Mouse (Mus musculus): ENCODE results near the gene Gm42957. TPM values are rescaled to one million over a fixed set of nuclear protein-coding genes. Genes with fewer than 3 reads are reported as not detected.
"Not testable (repeated sequence)": the region's sequence is repeated elsewhere in the genome, so short reads cannot be mapped to it uniquely, and the experiment has no call there.

The Gm42957 gene
- polyA plus RNA-seq, 1 experiment from 2014 or later = 0.15 TPM

DNA sequence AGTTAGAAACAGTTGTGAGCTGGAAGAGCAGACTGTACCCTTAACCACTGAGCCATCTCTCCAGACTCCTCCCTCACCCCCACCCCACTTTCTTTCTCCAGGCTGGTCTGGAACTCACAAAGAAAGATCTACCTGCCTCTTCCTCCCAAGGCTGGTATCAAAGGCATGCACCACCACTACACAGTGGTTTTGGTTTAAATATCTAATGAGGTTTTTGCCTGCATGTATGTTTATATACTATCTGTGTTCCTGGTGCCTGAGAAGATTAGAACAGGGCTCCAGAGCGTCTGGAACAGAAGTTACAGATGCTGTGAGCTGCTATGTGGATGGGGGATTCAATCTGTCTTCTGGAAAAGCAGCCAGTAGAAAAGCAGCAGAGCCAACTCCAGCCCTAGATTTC, 1.3 kb upstream of the Gm42957 start:
- Histone ChIP-seq H3K27ac (replicated peaks) (no peak overlapping the region), H3K4me3 (no peak overlapping the region), H3K4me1 (peaks cover 48% of the 10 kb centered on the region), H3K36me3 (peaks cover 51% of the 10 kb centered on the region), H3K27me3 (ENCODE audit: low read depth, poor library complexity, severe bottlenecking) (no peaks in the 10 kb centered on the region), H3K9me3 (replicated peaks) (no peaks in the 10 kb centered on the region)
- WGBS = 75% methylated on average over 1 of the region's 1 CpGs
- DNase-seq (ENCODE audit: low spot score) = no peak

DNA sequence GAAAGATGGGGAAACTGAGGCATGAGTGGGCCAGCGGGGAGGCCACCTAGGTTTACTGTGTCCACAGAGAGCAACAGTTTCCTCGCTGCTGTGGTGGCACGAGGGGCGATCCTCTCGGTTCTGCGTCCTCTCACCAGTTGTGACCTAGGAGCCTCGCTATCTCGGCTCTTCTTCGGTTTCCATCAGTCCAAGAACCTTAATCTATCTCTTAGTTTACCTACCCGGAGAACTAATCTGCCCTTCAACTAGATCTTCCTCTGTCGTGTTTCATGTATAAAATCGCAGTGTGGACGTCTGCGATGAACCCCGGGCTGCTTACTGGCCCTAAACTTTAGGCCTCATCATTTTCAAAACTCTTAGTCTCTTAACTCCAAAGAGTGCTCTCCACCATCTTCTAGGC, 632 bp downstream of the Gm42957 start:
- Histone ChIP-seq H3K27me3 (ENCODE audit: low read depth, poor library complexity, severe bottlenecking) (no peaks in the 10 kb centered on the region), H3K4me3 (peak overlapping the region; percentile 95), H3K9me3 (replicated peaks) (no peaks in the 10 kb centered on the region), H3K27ac (replicated peaks) (peak overlapping the region; percentile 93), H3K36me3 (peaks cover 63% of the 10 kb centered on the region), H3K4me1 (peaks cover 37% of the 10 kb centered on the region)
- 13% methylated on average over 15 of the region's 15 CpGs for WGBS
- no peak for DNase-seq (ENCODE audit: low spot score)

GRCm38 (mm10) chr3:96636448-96636847, 1.2 kb downstream of the Gm42957 start:
- H3K27me3 ChIP-seq (ENCODE audit: low read depth, poor library complexity, severe bottlenecking) = no peaks in the 10 kb centered on the region
- H3K36me3 ChIP-seq = peaks cover 63% of the 10 kb centered on the region
- H3K27ac ChIP-seq (replicated peaks) = no peak overlapping the region
- peak overlapping the region; percentile 95 for H3K4me3 ChIP-seq
- WGBS = 68% methylated on average over 11 of the region's 11 CpGs
- DNase-seq (ENCODE audit: low spot score) = no peak
- peaks cover 32% of the 10 kb centered on the region for H3K4me1 ChIP-seq
- H3K9me3 ChIP-seq (replicated peaks) = no peaks in the 10 kb centered on the region

- Histone ChIP-seq H3K4me1 (peaks cover 31% of the 10 kb centered on the region), H3K4me3 (no peak overlapping the region), H3K27me3 (ENCODE audit: low read depth, poor library complexity, severe bottlenecking) (no peaks in the 10 kb centered on the region), H3K27ac (replicated peaks) (no peak overlapping the region), H3K9me3 (replicated peaks) (no peaks in the 10 kb centered on the region), H3K36me3 (peaks cover 57% of the 10 kb centered on the region)
- 77% methylated on average over 1 of the region's 1 CpGs for WGBS
- DNase-seq (ENCODE audit: low spot score) = peak; percentile 54
These were observed 3.9 kb downstream of the Gm42957 start for GRCm38 (mm10) chr3:96639219-96639618.

DNA sequence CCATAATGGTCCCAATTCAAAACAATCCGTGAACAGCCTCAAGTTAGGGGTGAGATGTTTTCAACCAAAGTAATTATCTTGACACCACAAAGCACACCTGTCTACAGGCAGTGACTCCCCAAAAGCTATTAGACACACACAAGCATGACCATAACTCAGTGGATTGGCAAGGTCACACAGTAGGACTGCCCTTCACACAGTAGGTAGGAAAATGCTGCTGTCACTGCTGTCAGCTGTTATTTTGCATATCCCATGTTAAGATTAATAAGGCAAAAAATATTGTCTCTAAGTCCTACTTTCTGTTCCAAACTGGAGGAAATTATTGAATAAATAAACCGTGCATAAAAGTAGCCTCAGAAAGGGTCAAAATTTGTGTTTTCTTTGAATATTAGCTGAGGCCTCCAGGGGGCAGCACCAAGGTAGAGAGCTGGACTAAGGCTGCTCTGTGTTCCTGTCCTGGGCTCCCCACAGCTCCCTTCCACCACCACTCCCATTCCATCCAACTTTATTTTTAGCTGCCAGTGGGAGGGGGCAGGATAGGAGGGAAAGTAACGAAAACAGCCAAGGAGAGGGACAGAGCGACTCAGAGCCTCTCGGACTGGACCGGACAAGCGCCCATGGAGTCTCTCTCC, 9.9 kb downstream of the Gm42957 start, which contains the start of gene Itga10:
Gene Itga10, plus strand, starts transcription at position 567 of the 632 bp plus-strand sequence.
- 72% methylated on average over 7 of the region's 7 CpGs for WGBS
- Histone ChIP-seq H3K4me1 (no peaks in the 10 kb centered on the region), H3K27me3 (ENCODE audit: low read depth, poor library complexity, severe bottlenecking) (no peaks in the 10 kb centered on the region), H3K4me3 (no peak within 1 kb of the TSS), H3K9me3 (replicated peaks) (no peaks in the 10 kb centered on the region), H3K27ac (replicated peaks) (no peak within 1 kb of the TSS), H3K36me3 (peaks cover 38% of the 10 kb centered on the region)
- DNase-seq (ENCODE audit: low spot score) = peak; percentile 19

DNA sequence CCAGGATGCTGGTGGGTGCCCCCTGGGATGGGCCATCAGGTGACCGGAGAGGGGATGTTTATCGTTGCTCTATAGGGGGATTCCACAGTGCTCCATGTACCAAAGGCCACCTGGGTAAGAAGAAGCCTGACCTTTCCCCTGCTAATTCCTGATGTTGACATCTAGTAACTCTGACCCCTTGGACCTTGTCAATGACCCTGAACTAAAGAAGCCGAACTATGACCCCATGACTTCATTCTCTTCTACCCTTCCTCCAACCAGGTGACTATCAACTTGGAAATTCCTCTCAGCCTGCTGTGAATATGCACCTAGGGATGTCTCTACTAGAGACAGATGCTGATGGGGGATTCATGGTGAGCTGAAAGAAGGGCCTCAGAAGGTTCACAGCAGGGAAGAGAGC, 12.1 kb downstream of the Gm42957 start:
- H3K36me3 ChIP-seq = peaks cover 25% of the 10 kb centered on the region
- H3K9me3 ChIP-seq (replicated peaks) = no peaks in the 10 kb centered on the region
- WGBS = 77% methylated on average over 3 of the region's 3 CpGs
- H3K4me3 ChIP-seq = no peak overlapping the region
- DNase-seq (ENCODE audit: low spot score) = no peak
- no peak overlapping the region for H3K27ac ChIP-seq (replicated peaks)
- no peaks in the 10 kb centered on the region for H3K4me1 ChIP-seq
- H3K27me3 ChIP-seq (ENCODE audit: low read depth, poor library complexity, severe bottlenecking) = no peaks in the 10 kb centered on the region

DNA sequence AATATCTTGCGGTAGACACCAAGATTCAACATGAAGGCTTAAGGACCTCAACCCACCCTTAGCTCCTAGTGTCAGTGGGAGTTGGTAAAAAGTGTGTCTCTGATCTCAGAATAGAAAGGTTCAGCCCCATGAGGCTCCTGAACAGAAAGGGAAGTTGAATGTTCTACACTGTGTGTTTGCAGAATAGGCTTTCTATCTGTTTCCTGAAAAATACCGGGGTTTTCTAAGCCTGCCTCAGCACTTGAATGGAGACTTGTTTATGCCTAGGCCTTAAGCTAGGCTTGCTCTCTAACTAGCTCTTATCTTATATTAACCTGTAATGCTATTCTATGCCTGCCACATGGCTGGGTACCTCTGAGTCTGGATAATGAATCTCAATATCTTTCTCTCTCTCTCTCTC, 25.6 kb downstream of the Gm42957 start:
- DNase-seq (ENCODE audit: low spot score) = no peak
- no peak overlapping the region for H3K4me3 ChIP-seq
- H3K9me3 ChIP-seq (replicated peaks) = no peaks in the 10 kb centered on the region
- H3K4me1 ChIP-seq = peaks cover 15% of the 10 kb centered on the region
- peaks cover 4% of the 10 kb centered on the region; the same call in 1 of the 2 replicates for H3K27me3 ChIP-seq (ENCODE audit: low read depth, poor library complexity, severe bottlenecking)
- H3K36me3 ChIP-seq = 0 out of 2 replicates have a peak, but pooled peaks cover 2% of the 10 kb centered on the region
- H3K27ac ChIP-seq (replicated peaks) = no peak overlapping the region
- 84% methylated on average over 2 of the region's 2 CpGs for WGBS

- peaks cover 4% of the 10 kb centered on the region; the same call in 1 of the 2 replicates for H3K27me3 ChIP-seq (ENCODE audit: low read depth, poor library complexity, severe bottlenecking)
- peaks cover 15% of the 10 kb centered on the region for H3K4me1 ChIP-seq
- peak overlapping the region; percentile 42 for H3K4me3 ChIP-seq
- 0 out of 2 replicates have a peak, but pooled peaks cover 2% of the 10 kb centered on the region for H3K36me3 ChIP-seq
- no peaks in the 10 kb centered on the region for H3K9me3 ChIP-seq (replicated peaks)
- peak overlapping the region; percentile 68 for H3K27ac ChIP-seq (replicated peaks)
- WGBS = 48% methylated on average over 8 of the region's 8 CpGs
- DNase-seq (ENCODE audit: low spot score) = no peak
These were observed 27.6 kb downstream of the Gm42957 start for GRCm38 (mm10) chr3:96662731-96663316.

- Histone ChIP-seq H3K4me3 (peak overlapping the region; percentile 42), H3K27ac (replicated peaks) (peak overlapping the region; percentile 68), H3K36me3 (0 out of 2 replicates have a peak, but pooled peaks cover 2% of the 10 kb centered on the region), H3K9me3 (replicated peaks) (no peaks in the 10 kb centered on the region), H3K4me1 (peaks cover 15% of the 10 kb centered on the region), H3K27me3 (ENCODE audit: low read depth, poor library complexity, severe bottlenecking) (peaks cover 4% of the 10 kb centered on the region; the same call in 1 of the 2 replicates)
- 6% methylated on average over 18 of the region's 18 CpGs for WGBS
- DNase-seq (ENCODE audit: low spot score) = peak; percentile 84
These were observed 28.4 kb downstream of the Gm42957 start for GRCm38 (mm10) chr3:96663432-96664239.

DNA sequence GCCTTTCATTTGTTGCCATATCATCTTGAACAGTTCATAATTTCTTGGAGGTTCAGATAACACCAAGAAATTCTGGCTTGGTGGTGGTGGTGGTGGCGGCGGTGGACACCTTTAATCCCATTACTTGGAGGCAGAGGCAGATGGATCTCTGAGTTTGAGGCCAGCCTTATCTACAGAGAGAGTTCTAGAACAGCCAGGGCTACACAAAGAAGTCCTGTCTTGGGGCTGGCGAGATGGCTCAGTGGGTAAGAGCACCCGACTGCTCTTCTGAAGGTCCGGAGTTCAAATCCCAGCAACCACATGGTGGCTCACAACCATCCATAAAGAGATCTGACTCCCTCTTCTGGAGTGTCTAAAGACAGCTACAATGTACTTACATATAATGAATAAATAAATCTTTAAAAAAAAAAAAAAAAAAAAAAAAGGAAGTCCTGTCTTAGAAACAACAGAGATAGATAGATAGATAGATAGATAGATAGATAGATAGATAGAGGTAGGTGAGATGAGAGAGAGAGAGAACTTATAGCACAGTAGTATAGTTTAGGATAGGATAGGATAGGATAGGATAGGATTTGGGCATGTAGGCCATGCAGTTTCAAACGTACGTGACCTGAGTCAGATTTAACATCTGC, 30.6 kb downstream of the Gm42957 start:
- not testable (repeated sequence) for H3K4me3 ChIP-seq; H3K36me3 ChIP-seq; H3K9me3 ChIP-seq (replicated peaks); DNase-seq (ENCODE audit: low spot score); H3K27ac ChIP-seq (replicated peaks)
- 91% methylated on average over 7 of the region's 7 CpGs for WGBS
- Histone ChIP-seq H3K4me1 (peaks cover 29% of the 10 kb centered on the region), H3K27me3 (ENCODE audit: low read depth, poor library complexity, severe bottlenecking) (peaks cover 15% of the 10 kb centered on the region)

- 93% methylated on average over 5 of the region's 5 CpGs for WGBS
- Histone ChIP-seq H3K4me3 (no peak overlapping the region), H3K4me1 (peaks cover 29% of the 10 kb centered on the region), H3K9me3 (replicated peaks) (no peaks in the 10 kb centered on the region), H3K27me3 (ENCODE audit: low read depth, poor library complexity, severe bottlenecking) (peaks cover 26% of the 10 kb centered on the region), H3K27ac (replicated peaks) (no peak overlapping the region), H3K36me3 (no peaks in the 10 kb centered on the region)
- no peak for DNase-seq (ENCODE audit: low spot score)
These were observed 31.6 kb downstream of the Gm42957 start for GRCm38 (mm10) chr3:96666916-96667315.

- no peak for DNase-seq (ENCODE audit: low spot score)
- H3K9me3 ChIP-seq (replicated peaks) = no peaks in the 10 kb centered on the region
- no peak overlapping the region for H3K27ac ChIP-seq (replicated peaks)
- H3K36me3 ChIP-seq = no peaks in the 10 kb centered on the region
- no peak overlapping the region for H3K4me3 ChIP-seq
- peaks cover 29% of the 10 kb centered on the region for H3K4me1 ChIP-seq
- H3K27me3 ChIP-seq (ENCODE audit: low read depth, poor library complexity, severe bottlenecking) = peaks cover 26% of the 10 kb centered on the region
- 47% methylated on average over 1 of the region's 1 CpGs for WGBS
These were observed 32.0 kb downstream of the Gm42957 start for GRCm38 (mm10) chr3:96667316-96667715.

Measured in midbrain, embryonic 10.5 days (tissue).